Mouse (Mus musculus): ENCODE measurements around the gene Bckdha. TPM values are rescaled to one million over a fixed set of nuclear protein-coding genes. Genes with fewer than 3 reads are reported as not detected.

The Bckdha gene
- total RNA-seq, 2 experiments from 2014 or later = 25.0 to 28.9 TPM

Other genes starting within 250 kb of the Bckdha start
- not detected for gene Cxcl17, start 246.1 kb downstream of the Bckdha start, total RNA-seq (2021)
- gene Ceacam1, start 181.4 kb downstream of the Bckdha start, total RNA-seq (2021) = 1 to 10 TPM; 1.1 to 1.8 TPM
- under 1 TPM in 1 of 2 experiments, not detected in 1; 0.34 TPM for gene Ceacam2, start 119.1 kb downstream of the Bckdha start, total RNA-seq (2021)
- under 1 TPM in 1 of 2 experiments, not detected in 1; 0.64 TPM for gene Erich4, start 43.1 kb downstream of the Bckdha start, total RNA-seq (2021)
- 10 to 100 TPM; 29.3 to 37.6 TPM for gene Dmac2, start 39.6 kb downstream of the Bckdha start, total RNA-seq (2021)
- 1 to 10 TPM in 1 of 2 experiments, under 1 TPM in 1; 0.69 to 1.5 TPM for gene B3gnt8, start 32.3 kb downstream of the Bckdha start, total RNA-seq (2021)
- 10 to 100 TPM; 21.8 to 22.0 TPM for gene Exosc5, start 183 bp upstream of the Bckdha start, total RNA-seq (2021)
- gene Tmem91, start 16.2 kb upstream of the Bckdha start, total RNA-seq (2021) = 10 to 100 TPM; 53.6 to 67.6 TPM
- gene B9d2, start 21.8 kb upstream of the Bckdha start, total RNA-seq (2021) = 10 to 100 TPM; 34.5 to 36.3 TPM
- gene Tgfb1, start 28.0 kb upstream of the Bckdha start, total RNA-seq (2021) = 10 to 100 TPM in 1 of 2 experiments, 1 to 10 TPM in 1; 9.7 to 12.2 TPM
- 10 to 100 TPM; 41.7 to 46.1 TPM for gene Ccdc97, start 60.1 kb upstream of the Bckdha start, total RNA-seq (2021)
- 100 to 1,000 TPM; 116 to 117 TPM for gene Hnrnpul1, start 95.8 kb upstream of the Bckdha start, total RNA-seq (2021)
- 10 to 100 TPM; 29.7 to 38.5 TPM for gene Axl, start 129.7 kb upstream of the Bckdha start, total RNA-seq (2021)
- gene Cyp2s1, start 157.9 kb upstream of the Bckdha start, total RNA-seq (2021) = 1 to 10 TPM; 5.5 to 8.1 TPM
- not detected for gene Cyp2b10, start 238.6 kb upstream of the Bckdha start, total RNA-seq (2021)

Data from left cerebral cortex, postnatal 10 days (tissue).